Comparison of ENCODE assay signal across 17 mouse cellular contexts in genomic region chr4:107245368-107245767, GRCm38 (mm10). TPM values are rescaled to one million over a fixed set of nuclear protein-coding genes. Genes with fewer than 3 reads are reported as not detected.
DNase-seq lines count a peak whose midpoint lies in the region; ATAC-seq and TF ChIP-seq lines count a peak whose summit lies in the region.
"Had no signal": no experiment of that assay in that cellular context is flagged by ENCODE, and none has a peak within 500 bp of the region (broad histone marks: within the 10 kb centered on the region; RNA-seq: fewer than 3 reads in every experiment).

No protein-coding gene starts in this region.

- peak overlapping the region; percentile 39 for H3K27ac ChIP-seq in embryonic facial prominence, embryonic 13.5 days
- H3K27ac ChIP-seq in embryonic facial prominence, embryonic 10.5 days (replicated peaks) = no peak overlapping the region
- H3K27ac ChIP-seq in kidney, embryonic 15.5 days = peak overlapping the region; percentile 56
- no peak overlapping the region; the same call in 1 of the 2 replicates for H3K27ac ChIP-seq in kidney, embryonic 14.5 days (ENCODE audit: low read depth, low read length)
- 0 out of 2 replicates have a peak overlapping the region, but pooled peaks have one; percentile 29 for H3K27ac ChIP-seq in testis, adult 2 months (ENCODE audit: control insufficient read depth, insufficient read depth, low read depth, low read length)
- H3K27ac ChIP-seq: hindbrain, embryonic 14.5 days; liver, embryonic 15.5 days; midbrain, embryonic 12.5 days had no signal

- no peak overlapping the region for H3K9ac ChIP-seq in embryonic facial prominence, embryonic 13.5 days
- no peak overlapping the region for H3K9ac ChIP-seq in kidney, embryonic 15.5 days
- H3K9ac ChIP-seq in kidney, embryonic 14.5 days (ENCODE audit: low read depth, low read length) = no peak overlapping the region
- H3K9ac ChIP-seq: hindbrain, embryonic 14.5 days; liver, embryonic 15.5 days; midbrain, embryonic 12.5 days had no signal

- H3K36me3 ChIP-seq in embryonic facial prominence, embryonic 13.5 days = peaks cover 50% of the 10 kb centered on the region
- H3K36me3 ChIP-seq in embryonic facial prominence, embryonic 10.5 days (replicated peaks) = peaks cover 63% of the 10 kb centered on the region
- peaks cover 55% of the 10 kb centered on the region for H3K36me3 ChIP-seq in kidney, embryonic 15.5 days
- peaks cover 45% of the 10 kb centered on the region for H3K36me3 ChIP-seq in kidney, embryonic 14.5 days (ENCODE audit: control insufficient read depth, insufficient read depth, low read length)
- H3K36me3 ChIP-seq in testis, adult 2 months (ENCODE audit: control insufficient read depth, insufficient read depth, low read length) = no peaks in the 10 kb centered on the region

- H3K4me3 ChIP-seq in embryonic facial prominence, embryonic 13.5 days = no peak overlapping the region
- H3K4me3 ChIP-seq in embryonic facial prominence, embryonic 10.5 days = no peak overlapping the region
- no peak overlapping the region for H3K4me3 ChIP-seq in kidney, embryonic 15.5 days (replicated peaks)
- H3K4me3 ChIP-seq in kidney, embryonic 14.5 days (ENCODE audit: low read length) = no peak overlapping the region
- H3K4me3 ChIP-seq in testis, adult 2 months (ENCODE audit: control insufficient read depth, low read depth, low read length) = no peak overlapping the region
- H3K4me3 ChIP-seq: erythroblast, embryonic 14.5 days; liver, embryonic 15.5 days; midbrain, embryonic 12.5 days had no signal

- H3K9me3 ChIP-seq in embryonic facial prominence, embryonic 13.5 days = no peaks in the 10 kb centered on the region
- H3K9me3 ChIP-seq in embryonic facial prominence, embryonic 10.5 days = no peaks in the 10 kb centered on the region
- no peaks in the 10 kb centered on the region for H3K9me3 ChIP-seq in kidney, embryonic 15.5 days (replicated peaks)
- H3K9me3 ChIP-seq in kidney, embryonic 14.5 days (ENCODE audit: control insufficient read depth, low read length) = no peaks in the 10 kb centered on the region
- H3K9me3 ChIP-seq: liver, embryonic 15.5 days; midbrain, embryonic 12.5 days had no signal

- H3K4me1 ChIP-seq in embryonic facial prominence, embryonic 13.5 days = peaks cover 32% of the 10 kb centered on the region
- H3K4me1 ChIP-seq in embryonic facial prominence, embryonic 10.5 days = peaks cover 7% of the 10 kb centered on the region
- H3K4me1 ChIP-seq in kidney, embryonic 15.5 days = peaks cover 29% of the 10 kb centered on the region
- peaks cover 12% of the 10 kb centered on the region; the same call in 1 of the 2 replicates for H3K4me1 ChIP-seq in kidney, embryonic 14.5 days (ENCODE audit: control insufficient read depth, insufficient read depth, low read length)
- no peaks in the 10 kb centered on the region; the same call in none of the 2 replicates for H3K4me1 ChIP-seq in testis, adult 2 months (ENCODE audit: control insufficient read depth, insufficient read depth, low read length)

- DNase-seq in embryonic facial prominence, embryonic 10.5 days (ENCODE audit: low spot score) = no peak
- DNase-seq in testis, postnatal 10 days (ENCODE audit: low spot score) = no peak
- DNase-seq in thymus, postnatal 0 days (ENCODE audit: low spot score) = no peak
- no peak for DNase-seq in layer of hippocampus, adult 18-20 months (ENCODE audit: low spot score in 2 of 2)
- DNase-seq: gastrocnemius, postnatal 14 days; right cerebral cortex, postnatal 4 days had no signal

- TF ChIP-seq CTCF in testis, adult 2 months (IDR thresholded peaks at IDR 0.05; ENCODE audit: control insufficient read depth, insufficient read depth, insufficient replicate concordance, low read depth, low read length) = no peak

- no peak for TF ChIP-seq POLR2A in testis, adult 2 months (IDR thresholded peaks at IDR 0.05; ENCODE audit: control insufficient read depth, low read depth, low read length)

- no peak overlapping the region for H3K4me2 ChIP-seq in embryonic facial prominence, embryonic 13.5 days
- H3K4me2 ChIP-seq in kidney, embryonic 15.5 days = no peak overlapping the region
- no peak overlapping the region for H3K4me2 ChIP-seq in kidney, embryonic 14.5 days (replicated peaks; ENCODE audit: low read depth, low read length)
- H3K4me2 ChIP-seq: hindbrain, embryonic 14.5 days; liver, embryonic 15.5 days; midbrain, embryonic 12.5 days had no signal

- ATAC-seq in embryonic facial prominence, embryonic 13.5 days (ENCODE audit: insufficient number of reproducible peaks, insufficient read depth, low FRiP score, low TSS enrichment, low read depth) = no peak
- ATAC-seq in kidney, embryonic 15.5 days (replicated peaks; ENCODE audit: low FRiP score) = no peak
- no peak for ATAC-seq in kidney, embryonic 14.5 days (ENCODE audit: low FRiP score, low TSS enrichment)

- H3K27me3 ChIP-seq in embryonic facial prominence, embryonic 13.5 days = no peaks in the 10 kb centered on the region
- no peaks in the 10 kb centered on the region for H3K27me3 ChIP-seq in embryonic facial prominence, embryonic 10.5 days (replicated peaks; ENCODE audit: low read depth, poor library complexity, severe bottlenecking)
- no peaks in the 10 kb centered on the region for H3K27me3 ChIP-seq in kidney, embryonic 15.5 days
- H3K27me3 ChIP-seq in kidney, embryonic 14.5 days (ENCODE audit: control insufficient read depth, insufficient read depth, low read length) = no peaks in the 10 kb centered on the region
- no peaks in the 10 kb centered on the region for H3K27me3 ChIP-seq in testis, adult 2 months (ENCODE audit: control insufficient read depth, insufficient read depth, low read length)
- H3K27me3 ChIP-seq: liver, embryonic 15.5 days; midbrain, embryonic 12.5 days had no signal

- WGBS in embryonic facial prominence, embryonic 13.5 days = 58% methylated on average over 2 of the region's 2 CpGs
- WGBS in embryonic facial prominence, embryonic 10.5 days = 78% methylated on average over 2 of the region's 2 CpGs
- WGBS in kidney, embryonic 15.5 days = 49% methylated on average over 2 of the region's 2 CpGs
- 45% methylated on average over 2 of the region's 2 CpGs for WGBS in kidney, embryonic 14.5 days

RNA-seq across cellular contexts. Expression of gene Lrrc42, which starts 8.0 kb away (rescaled TPM):
- 91.5 and 94.5 TPM in 2 replicates for polyA plus RNA-seq in embryonic facial prominence, embryonic 13.5 days (2015; fragmentation: Nextera tagmentation; extraction: Ambion mirVana)
- 80.0 and 83.3 TPM in 2 replicates for polyA plus RNA-seq in embryonic facial prominence, embryonic 10.5 days (2016; fragmentation: Nextera tagmentation; extraction: Ambion mirVana)
- polyA plus RNA-seq in kidney, embryonic 15.5 days (2015; fragmentation: Nextera tagmentation; extraction: Ambion mirVana) = 97.1 and 99.9 TPM in 2 replicates
- 101 and 113 TPM in 2 replicates for polyA plus RNA-seq in kidney, embryonic 14.5 days (2014; fragmentation: Nextera tagmentation; extraction: Ambion mirVana)
- 23.0 and 28.6 TPM in 2 replicates for polyA plus RNA-seq in testis, adult 2 months (2012; rRNA removed)
- polyA plus RNA-seq in thymus, postnatal 0 days (2015; fragmentation: Nextera tagmentation; extraction: Ambion mirVana) = 127 and 129 TPM in 2 replicates
- 10 to 100 TPM; 35.7 to 37.7 TPM for total RNA-seq in layer of hippocampus, adult 18-20 months (2021)

RNA-seq across cellular contexts. Expression of gene Hspb11, which starts 8.0 kb away (rescaled TPM):
- 43.3 and 46.9 TPM in 2 replicates for polyA plus RNA-seq in embryonic facial prominence, embryonic 13.5 days (2015; fragmentation: Nextera tagmentation; extraction: Ambion mirVana)
- 22.2 and 24.6 TPM in 2 replicates for polyA plus RNA-seq in embryonic facial prominence, embryonic 10.5 days (2016; fragmentation: Nextera tagmentation; extraction: Ambion mirVana)
- polyA plus RNA-seq in kidney, embryonic 15.5 days (2015; fragmentation: Nextera tagmentation; extraction: Ambion mirVana) = 40.4 and 40.8 TPM in 2 replicates
- 39.6 and 56.6 TPM in 2 replicates for polyA plus RNA-seq in kidney, embryonic 14.5 days (2014; fragmentation: Nextera tagmentation; extraction: Ambion mirVana)
- 8.8 and 11.9 TPM in 2 replicates for polyA plus RNA-seq in testis, adult 2 months (2012; rRNA removed)
- polyA plus RNA-seq in thymus, postnatal 0 days (2015; fragmentation: Nextera tagmentation; extraction: Ambion mirVana) = 106 and 112 TPM in 2 replicates
- 10 to 100 TPM; 21.8 to 23.0 TPM for total RNA-seq in layer of hippocampus, adult 18-20 months (2021)

RNA-seq across cellular contexts. Expression of gene Ldlrad1, which starts 36.4 kb away (rescaled TPM):
- polyA plus RNA-seq in embryonic facial prominence, embryonic 13.5 days (2015; fragmentation: Nextera tagmentation; extraction: Ambion mirVana) = not detected in 2 replicates
- not detected in 2 replicates for polyA plus RNA-seq in embryonic facial prominence, embryonic 10.5 days (2016; fragmentation: Nextera tagmentation; extraction: Ambion mirVana)
- polyA plus RNA-seq in kidney, embryonic 15.5 days (2015; fragmentation: Nextera tagmentation; extraction: Ambion mirVana) = not detected in 2 replicates
- polyA plus RNA-seq in kidney, embryonic 14.5 days (2014; fragmentation: Nextera tagmentation; extraction: Ambion mirVana) = not detected in 2 replicates
- 0.41 and 0.59 TPM in 2 replicates for polyA plus RNA-seq in testis, adult 2 months (2012; rRNA removed)
- polyA plus RNA-seq in thymus, postnatal 0 days (2015; fragmentation: Nextera tagmentation; extraction: Ambion mirVana) = 0.19 and 0.38 TPM in 2 replicates
- not detected for total RNA-seq in layer of hippocampus, adult 18-20 months (2021)
- total RNA-seq: adrenal gland, postnatal 4 days; gastrocnemius, postnatal 14 days; left cerebral cortex, postnatal 10 days had no signal
- polyA plus RNA-seq: cortical plate, adult 2 months; erythroblast, embryonic 14.5 days; hindbrain, embryonic 14.5 days; liver, embryonic 15.5 days; midbrain, embryonic 12.5 days had no signal

Comparison
In these comparisons a context has a peak if more than half of its experiments do, and no peak if none do; other contexts are left out.
1. H3K27ac ChIP-seq: peak in embryonic facial prominence, embryonic 13.5 days (single experiment), kidney, embryonic 15.5 days (single experiment) and testis, adult 2 months (single experiment); none in embryonic facial prominence, embryonic 10.5 days (single experiment) and kidney, embryonic 14.5 days (single experiment).